Mouse (Mus musculus): ENCODE results near the gene Orm2. TPM values are rescaled to one million over a fixed set of nuclear protein-coding genes. Genes with fewer than 3 reads are reported as not detected.
"Not testable (repeated sequence)": the region's sequence is repeated elsewhere in the genome, so short reads cannot be mapped to it uniquely, and the experiment has no call there.

The Orm2 gene
- total and polyA plus RNA-seq, 3 experiments: not detected

GRCm38 (mm10) chr4:63319566-63319965 lies 42.7 kb upstream of the Orm2 start:
- H3K9ac ChIP-seq (ENCODE audit: insufficient read depth, low read depth); H3K79me2 ChIP-seq (replicated peaks; ENCODE audit: control insufficient read depth, extremely low read depth, insufficient read depth, poor library complexity, severe bottlenecking); H3K27ac ChIP-seq (ENCODE audit: insufficient read depth, low read depth); H3K9me3 ChIP-seq (replicated peaks; ENCODE audit: low read length); in situ Hi-C loops (cut with MboI; ENCODE audit: low pct_ligation_motif_present, low pct_unique_long_range_greater_than_20kb, low sequenced_read_pairs); dilution Hi-C loops (cut with MboI; ENCODE audit: extremely low pct_ligation_motif_present, extremely low pct_unique_long_range_greater_than_20kb, low sequenced_read_pairs); H3K4me3 ChIP-seq (replicated peaks in 1 of 3; ENCODE audit: low read depth in 2 of 3, low read length in 2 of 3, poor library complexity in 1 of 3); H3K36me3 ChIP-seq (replicated peaks in 1 of 2; ENCODE audit: control insufficient read depth in 1 of 2, insufficient read depth in 1 of 2, low read length in 1 of 2); H3K4me2 ChIP-seq (ENCODE audit: insufficient read depth, low read depth, poor library complexity, severe bottlenecking): not testable (repeated sequence)
- TF ChIP-seq RAD21 (IDR thresholded peaks at IDR 0.05; ENCODE audit: low read depth, low read length) (peak; percentile 69), ZNF384 (IDR thresholded peaks at IDR 0.05; ENCODE audit: low read depth, low read length) (peak; percentile 49), CTCF (conservative IDR thresholded peaks at IDR 0.05 in 1 of 2, IDR thresholded peaks at IDR 0.05 in 1 of 2; ENCODE audit: low read depth in 2 of 2, low read length in 2 of 2) (peak; percentile 19 to 85; a peak in 3 of 4 replicates), SMC3 (IDR thresholded peaks at IDR 0.05; ENCODE audit: low read depth, low read length) (peak; percentile 75)
- Histone ChIP-seq H3K4me1 (ENCODE audit: control insufficient read depth in 1 of 2, insufficient read depth in 2 of 2) (peaks cover 3 to 11% of the 10 kb centered on the region in 2 experiments; a peak in 3 of 4 replicates), H3K27me3 (replicated peaks) (peaks cover 79% of the 10 kb centered on the region)
- DNase-seq (ENCODE audit: extremely low read depth): peak; percentile 40

- H3K27me3 ChIP-seq (replicated peaks): peaks cover 76% of the 10 kb centered on the region
- H3K4me1 ChIP-seq (ENCODE audit: control insufficient read depth in 1 of 2, insufficient read depth in 2 of 2): peaks cover 3 to 11% of the 10 kb centered on the region in 2 experiments; a peak in 3 of 4 replicates
- no peak overlapping the region for H3K27ac ChIP-seq (ENCODE audit: insufficient read depth, low read depth)
- no peak overlapping the region for H3K9ac ChIP-seq (ENCODE audit: insufficient read depth, low read depth)
- H3K79me2 ChIP-seq (replicated peaks; ENCODE audit: control insufficient read depth, extremely low read depth, insufficient read depth, poor library complexity, severe bottlenecking): no peaks in the 10 kb centered on the region
- no peaks in the 10 kb centered on the region for H3K36me3 ChIP-seq (replicated peaks in 1 of 2; ENCODE audit: control insufficient read depth in 1 of 2, insufficient read depth in 1 of 2, low read length in 1 of 2)
- H3K4me2 ChIP-seq (ENCODE audit: insufficient read depth, low read depth, poor library complexity, severe bottlenecking): no peak overlapping the region
- no peak for DNase-seq (ENCODE audit: extremely low read depth)
- TF ChIP-seq UBTF (IDR thresholded peaks at IDR 0.05; ENCODE audit: low read depth, low read length): no peak
- TF ChIP-seq ZKSCAN1 (IDR thresholded peaks at IDR 0.05; ENCODE audit: borderline replicate concordance, low read depth, low read length): no peak
- TF ChIP-seq USF1 (IDR thresholded peaks at IDR 0.05; ENCODE audit: low read depth, low read length): no peak
- no peak for TF ChIP-seq ZMIZ1 (IDR thresholded peaks at IDR 0.05; ENCODE audit: low read depth, low read length)
- TF ChIP-seq ZNF384 (IDR thresholded peaks at IDR 0.05; ENCODE audit: low read depth, low read length): no peak
- TF ChIP-seq USF2 (conservative IDR thresholded peaks at IDR 0.05; ENCODE audit: low read depth, low read length): no peak
- no peak for TF ChIP-seq RCOR1 (conservative IDR thresholded peaks at IDR 0.05; ENCODE audit: low read depth, low read length)
- TF ChIP-seq ETS1 (conservative IDR thresholded peaks at IDR 0.05; ENCODE audit: low read depth, low read length): no peak
- TF ChIP-seq CTCF (conservative IDR thresholded peaks at IDR 0.05 in 1 of 2, IDR thresholded peaks at IDR 0.05 in 1 of 2; ENCODE audit: low read depth in 2 of 2, low read length in 2 of 2): no peak
- TF ChIP-seq PAX5 (IDR thresholded peaks at IDR 0.05; ENCODE audit: low read length): no peak
- no peak for TF ChIP-seq NRF1 (IDR thresholded peaks at IDR 0.05; ENCODE audit: low read depth, low read length)
- no peak for TF ChIP-seq IRF4 (IDR thresholded peaks at IDR 0.05; ENCODE audit: low read depth, low read length)
- TF ChIP-seq MAZ (IDR thresholded peaks at IDR 0.05; ENCODE audit: low read depth, low read length): no peak
- TF ChIP-seq JUND (conservative IDR thresholded peaks at IDR 0.05; ENCODE audit: low read depth, low read length): no peak
- no peak for TF ChIP-seq E2F4 (IDR thresholded peaks at IDR 0.05; ENCODE audit: insufficient replicate concordance, low read depth, low read length)
- no peak for TF ChIP-seq RAD21 (IDR thresholded peaks at IDR 0.05; ENCODE audit: low read depth, low read length)
- H3K9me3 ChIP-seq (replicated peaks; ENCODE audit: low read length): peaks cover 7% of the 10 kb centered on the region
- H3K4me3 ChIP-seq (replicated peaks in 1 of 3; ENCODE audit: low read depth in 2 of 3, low read length in 2 of 3, poor library complexity in 1 of 3): no peak overlapping the region
- dilution Hi-C loops (cut with MboI; ENCODE audit: extremely low pct_ligation_motif_present, extremely low pct_unique_long_range_greater_than_20kb, low sequenced_read_pairs): no loop called here
- in situ Hi-C loops (cut with MboI; ENCODE audit: low pct_ligation_motif_present, low pct_unique_long_range_greater_than_20kb, low sequenced_read_pairs): no loop called here
Measured at GRCm38 (mm10) chr4:63323275-63323815, 38.9 kb upstream of the Orm2 start.

All from CH12.LX (cell line).